Mouse (Mus musculus) G1E (cell line): Measurements from ENCODE around the gene Parg.

ENCODE experiments used
- CTCF ChIP-seq: IDR thresholded peaks from 2 replicates; pipeline ENCODE4 v1.5.1; 2012; ENCODE audit warnings: low read depth, low read length, inconsistent platforms, mixed read lengths
- GATA1 ChIP-seq: IDR thresholded peaks from 2 replicates; pipeline ENCODE4 v1.6.1; 2012; ENCODE audit warnings: borderline replicate concordance, low read length, inconsistent platforms, mixed read lengths
- GATA2 ChIP-seq: IDR thresholded peaks from 2 replicates; pipeline ENCODE4 v1.6.1; 2012; ENCODE audit warnings: low read depth, low read length, inconsistent platforms, borderline replicate concordance
- POLR2AphosphoS5 ChIP-seq: IDR thresholded peaks from 2 replicates; pipeline ENCODE4 v1.6.1; 2012; ENCODE audit warnings: low read depth, low read length, inconsistent platforms; ENCODE audit not compliant: insufficient replicate concordance
- TAL1 ChIP-seq: conservative IDR thresholded peaks from 2 replicates; pipeline ENCODE4 v1.6.1; 2012; ENCODE audit warnings: low read depth, low read length, inconsistent platforms, mixed read lengths

GRCm38 (mm10) chr14:32190627-32191391 is 10.9 kb upstream of the Parg start:
- TF ChIP-seq CTCF: no peak
- no peak for TF ChIP-seq TAL1
- TF ChIP-seq GATA1: no peak
- no peak for TF ChIP-seq POLR2AphosphoS5
- TF ChIP-seq GATA2: no peak
